Mouse (Mus musculus) MEL (cell line): ENCODE measurements around the gene Rps5.

Source experiments
- CTCF ChIP-seq, 3 experiments: IDR thresholded peaks in 2 of 3; conservative IDR thresholded peaks in 1 of 3; 2 replicates each; pipeline ENCODE4 v1.5.1; 2011 to 2012; ENCODE audit warnings: low read length in 3 of 3, low read depth in 2 of 3, mild to moderate bottlenecking in 2 of 3, improper control_type of control experiment in 1 of 3, inconsistent platforms in 1 of 3, mixed read lengths in 1 of 3, moderate library complexity in 1 of 3; ENCODE audit not compliant: control insufficient read depth in 1 of 3, insufficient read depth in 1 of 3, poor library complexity in 1 of 3, severe bottlenecking in 1 of 3
- KAT2A ChIP-seq: conservative IDR thresholded peaks from 2 replicates; pipeline ENCODE4 v1.6.1; 2012; ENCODE audit warnings: low read depth, low read length, improper control_type of control experiment, inconsistent platforms

DNA sequence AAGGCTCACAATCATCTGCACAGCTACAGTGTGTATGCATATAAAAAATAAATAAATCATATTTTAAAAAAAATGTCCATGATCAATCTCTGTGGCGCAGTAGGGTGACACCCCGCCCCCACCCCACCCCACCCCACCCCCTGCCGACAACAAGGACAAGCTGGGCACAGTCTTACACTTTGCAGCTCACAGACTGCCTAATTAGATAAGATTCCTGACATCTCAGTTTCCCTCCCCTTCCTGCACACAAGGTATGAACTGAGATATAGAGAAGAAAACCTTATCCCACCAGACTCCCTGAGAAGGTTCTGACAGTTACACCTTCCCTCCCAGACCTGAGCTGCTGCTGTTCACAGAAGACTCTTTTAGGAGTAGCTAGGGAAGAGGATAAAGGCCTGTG lies 12.7 kb downstream of the Rps5 start:
- TF ChIP-seq CTCF (IDR thresholded peaks at IDR 0.05 in 2 of 3, conservative IDR thresholded peaks at IDR 0.05 in 1 of 3; ENCODE audit: control insufficient read depth in 1 of 3, insufficient read depth in 1 of 3, low read depth in 2 of 3, low read length in 3 of 3, poor library complexity in 1 of 3, severe bottlenecking in 1 of 3) (no peak), KAT2A (no peak)
